Mouse (Mus musculus) left cerebral cortex, adult 9 months (tissue): ENCODE data around the gene Ush2a.

Source experiments
- DNase-seq, 2 experiments: peaks; one replicate each; pipeline ENCODE4 v3.0.0; 2022; ENCODE audit warnings: low spot score in 2 of 2

The Ush2a gene

DNA sequence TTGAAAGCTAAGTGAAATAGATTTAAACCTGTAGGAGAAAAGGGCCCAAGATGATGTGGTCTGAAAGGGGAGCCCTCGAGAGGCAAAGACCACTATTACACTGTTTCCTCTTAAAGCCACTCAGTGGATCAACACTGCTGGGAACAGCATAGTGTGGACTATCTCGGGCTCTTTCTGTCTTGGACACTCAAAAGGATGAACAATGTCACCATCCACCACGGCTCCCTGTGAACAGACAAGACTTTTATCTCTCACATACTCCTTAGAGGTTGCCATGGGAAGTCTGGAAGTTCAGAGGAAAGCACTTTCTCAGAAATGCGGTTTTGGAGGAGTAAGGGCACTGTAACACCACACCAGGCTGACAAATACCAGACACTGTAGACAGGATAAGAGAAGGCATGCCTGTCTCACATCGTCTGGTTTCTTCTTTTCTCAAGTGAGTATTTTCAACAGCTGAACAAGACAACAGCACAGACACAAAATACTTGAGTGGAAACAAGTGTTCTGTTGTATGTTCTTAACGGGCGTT lies 124.0 kb downstream of the Ush2a start:
- no peak for DNase-seq

DNA sequence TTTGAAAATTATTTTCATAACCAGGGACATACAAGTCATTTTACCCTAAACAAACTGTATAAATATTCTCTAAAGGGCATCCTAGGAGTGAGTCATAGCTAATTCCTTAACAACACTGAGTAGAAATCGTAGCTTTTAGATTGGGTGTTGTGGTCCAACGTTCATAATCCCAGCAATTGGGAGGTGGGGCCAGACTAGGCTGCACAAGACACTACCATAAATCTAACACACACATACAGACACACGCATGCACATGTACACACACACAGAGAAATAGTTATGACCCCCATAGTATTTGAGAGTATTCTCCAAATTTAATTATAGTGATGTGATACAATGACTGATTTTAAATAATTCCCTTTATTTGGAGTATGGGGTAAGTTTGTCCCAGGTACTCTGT lies 125.5 kb downstream of the Ush2a start:
- DNase-seq, result no peak

DNA sequence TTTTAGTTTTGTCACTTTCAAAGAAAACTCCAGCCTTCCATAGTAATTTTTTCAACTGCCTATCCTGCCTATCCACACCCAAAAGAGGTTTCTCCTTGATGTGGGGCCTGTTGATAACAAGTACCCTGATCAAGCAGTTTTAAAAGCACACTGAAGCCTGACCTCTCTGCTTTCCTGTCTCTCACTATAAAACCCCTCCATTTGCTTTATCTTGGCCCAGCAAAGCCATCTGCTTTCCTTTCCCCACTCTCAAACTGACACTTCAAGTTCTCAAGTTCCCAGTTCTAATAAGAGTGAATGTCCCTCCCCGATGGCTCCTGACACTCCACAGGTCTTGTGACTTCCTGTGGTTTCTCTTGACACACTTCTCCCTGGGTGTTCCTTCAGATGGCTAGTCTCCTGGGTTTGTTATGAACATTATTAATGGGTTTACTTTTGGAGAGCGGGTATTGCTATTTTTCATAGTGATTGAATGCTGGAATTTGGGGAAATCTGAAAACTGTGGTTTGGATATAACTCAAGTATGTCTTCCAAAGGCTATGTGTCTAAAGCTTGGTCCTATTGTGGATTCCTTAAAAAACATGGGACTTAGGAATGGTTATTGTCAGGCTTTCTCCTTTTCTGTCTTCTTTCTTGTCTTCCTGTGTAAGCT lies 126.1 kb downstream of the Ush2a start:
- DNase-seq, result no peak

DNA sequence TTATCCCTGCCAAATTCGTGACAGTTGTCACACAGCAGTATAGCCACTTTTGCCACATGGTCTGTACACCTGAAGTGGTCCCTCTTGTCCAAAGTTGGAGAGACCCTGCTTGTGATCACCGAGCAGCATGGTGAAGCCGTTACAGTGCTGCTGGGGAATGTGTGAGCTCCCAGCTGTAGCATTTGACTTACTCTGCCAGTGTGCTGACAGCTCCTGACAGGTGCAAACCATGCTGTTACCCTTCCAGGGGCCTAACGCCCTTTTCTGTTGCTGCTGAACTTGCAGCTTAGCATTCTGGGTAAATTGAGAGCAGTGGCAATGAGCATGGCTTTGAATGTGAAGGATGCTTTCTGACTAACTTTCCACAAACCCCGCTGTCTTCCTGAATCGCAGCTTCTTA lies 128.3 kb downstream of the Ush2a start:
- DNase-seq, result no peak

DNA sequence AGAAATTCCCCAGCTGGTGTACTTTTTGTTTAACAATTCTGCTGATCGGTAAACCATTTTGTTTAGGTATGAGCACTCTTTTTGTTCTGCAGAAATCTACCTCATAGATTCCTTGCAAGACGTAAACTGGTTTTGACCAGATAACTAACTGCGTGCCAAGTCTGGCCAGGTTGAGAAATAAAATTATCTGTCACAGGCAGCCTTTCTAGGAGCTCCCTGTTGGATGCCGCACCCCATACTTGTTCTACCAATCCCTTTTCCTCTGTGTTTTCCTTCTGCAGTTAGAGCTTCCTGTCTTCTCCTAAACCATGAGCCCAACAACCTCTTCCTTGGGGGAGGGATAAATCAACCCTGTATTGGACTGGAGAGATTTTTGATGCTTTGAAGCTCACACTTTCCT lies 145.4 kb downstream of the Ush2a start:
- DNase-seq, result no peak

DNA sequence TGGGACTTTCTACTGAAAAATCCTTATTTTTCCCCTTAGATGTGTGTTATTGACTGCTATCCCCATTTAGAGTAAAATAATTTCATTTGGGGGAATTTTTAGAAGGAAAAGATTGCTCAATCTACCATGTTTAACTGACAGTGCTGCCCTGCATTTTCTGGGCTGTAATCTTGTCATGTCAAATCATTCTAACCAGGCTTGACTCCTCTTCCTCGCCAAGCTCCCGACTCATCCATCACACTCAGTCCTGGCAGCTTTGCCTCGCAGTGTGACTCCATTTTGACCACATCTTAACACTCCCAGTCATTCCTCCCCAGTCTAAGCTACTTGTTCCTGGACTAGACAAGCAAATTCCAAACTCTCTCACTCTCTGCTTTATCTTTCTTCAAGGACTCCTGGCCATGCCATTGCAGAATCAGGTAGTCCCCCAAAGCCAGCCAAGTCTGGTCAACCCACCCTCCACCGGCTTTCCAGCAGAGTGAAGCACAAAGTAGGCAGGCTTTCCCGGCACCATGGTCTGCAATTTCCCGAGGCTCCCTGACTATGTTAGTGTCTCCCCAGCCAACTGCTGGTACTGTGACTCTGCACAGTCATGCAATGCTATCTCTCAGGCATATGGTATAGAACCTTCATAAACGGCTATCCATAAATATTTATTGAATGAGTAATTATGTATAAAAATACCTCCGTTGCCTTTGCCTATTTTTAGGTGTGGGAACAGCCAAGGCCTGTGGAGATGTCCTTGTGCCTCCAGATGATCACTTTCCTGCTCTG lies 146.0 kb downstream of the Ush2a start:
- no peak for DNase-seq

DNA sequence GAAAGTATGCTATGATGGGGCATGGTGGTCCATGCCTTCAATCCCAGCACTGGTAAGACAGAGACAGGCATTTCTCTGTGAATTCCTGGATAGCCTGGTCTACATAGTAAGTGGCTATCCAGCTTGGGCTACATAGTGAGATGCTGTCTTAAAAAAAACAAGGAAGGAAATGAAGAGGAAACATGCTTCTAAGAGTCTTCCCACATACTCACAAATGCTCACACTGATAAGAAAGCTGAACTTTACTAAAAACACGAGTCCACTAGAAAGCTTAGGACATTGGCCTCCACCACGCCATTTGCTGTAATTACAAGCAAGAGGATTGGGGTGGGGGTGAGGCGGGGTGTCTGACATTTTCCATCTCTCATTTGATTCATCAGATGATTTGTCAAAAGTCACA lies 148.7 kb downstream of the Ush2a start:
- no peak for DNase-seq

DNA sequence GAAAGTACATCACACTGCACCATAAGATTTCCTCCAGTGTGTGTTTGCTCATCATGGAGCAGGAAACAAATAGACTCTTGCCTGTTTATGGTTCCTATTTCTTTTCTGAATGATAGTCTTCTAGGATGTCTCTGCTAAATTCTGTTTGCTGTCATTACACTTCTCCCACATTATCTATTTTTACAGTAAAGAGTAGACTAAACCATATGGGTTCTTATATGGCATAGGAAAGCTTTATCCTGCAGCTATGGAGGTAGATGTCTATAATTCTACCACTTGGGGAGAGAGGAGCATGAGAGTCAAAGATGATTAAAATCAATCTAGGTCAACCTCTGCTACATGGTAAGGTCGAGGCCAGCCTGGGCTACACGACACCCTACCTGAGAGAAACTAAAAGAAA lies 158.7 kb downstream of the Ush2a start:
- no peak for DNase-seq

DNA sequence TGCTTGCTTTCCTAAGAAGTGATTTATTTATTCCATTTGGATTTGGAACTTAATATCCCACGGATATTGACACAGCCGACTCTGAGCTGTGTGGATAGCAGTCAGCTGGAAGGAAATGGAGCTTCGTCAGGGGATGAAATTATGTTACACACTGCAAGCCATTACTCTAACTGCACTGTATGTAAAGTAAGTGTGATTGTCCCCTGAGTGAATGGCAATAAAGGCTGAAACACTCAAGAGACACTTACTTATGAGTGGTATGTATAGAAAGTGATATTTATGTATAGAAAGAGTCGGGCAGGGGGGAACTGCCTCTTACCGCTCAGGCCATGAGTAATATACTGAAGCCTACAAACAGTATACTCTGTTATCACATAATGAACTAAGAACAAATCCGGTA lies 166.3 kb downstream of the Ush2a start:
- no peak for DNase-seq

DNA sequence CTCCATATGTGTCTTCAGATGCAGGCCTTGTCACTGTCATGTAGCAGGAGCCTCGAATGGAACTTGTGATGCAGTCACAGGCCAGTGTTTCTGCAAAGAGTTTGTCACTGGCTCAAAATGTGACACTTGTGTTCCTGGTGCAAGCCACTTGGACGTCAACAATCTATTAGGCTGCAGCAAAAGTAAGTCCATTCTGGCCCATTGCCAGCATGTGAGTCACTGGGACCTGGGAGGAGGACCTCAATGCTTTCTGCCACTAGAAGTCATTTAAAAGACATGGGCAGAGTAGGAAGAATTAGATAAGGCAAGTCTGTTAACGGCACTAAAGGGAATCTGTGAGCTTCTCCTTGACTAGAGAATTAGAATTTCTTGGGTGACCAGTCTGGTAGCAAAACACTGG lies 168.9 kb downstream of the Ush2a start:
- no peak for DNase-seq

DNA sequence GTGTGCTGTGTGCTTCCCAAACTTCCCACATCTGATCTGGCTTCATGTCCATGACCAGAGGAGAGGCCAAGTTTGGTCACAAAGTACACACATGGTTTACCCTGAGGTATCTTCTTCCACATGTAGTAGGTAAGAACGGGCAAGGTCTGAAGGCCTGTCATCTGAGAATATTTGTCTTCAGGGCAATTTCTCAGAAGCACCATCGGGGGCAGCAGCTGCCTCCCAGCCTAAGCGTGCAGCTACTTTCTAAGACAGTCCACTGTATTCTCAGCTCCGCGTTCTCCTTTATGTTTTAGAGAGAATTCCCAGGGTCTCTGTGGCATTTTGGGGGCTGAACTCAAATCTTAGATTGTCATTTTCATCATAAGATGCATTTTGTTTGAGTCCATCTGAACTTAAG lies 186.1 kb downstream of the Ush2a start:
- no peak for DNase-seq

DNA sequence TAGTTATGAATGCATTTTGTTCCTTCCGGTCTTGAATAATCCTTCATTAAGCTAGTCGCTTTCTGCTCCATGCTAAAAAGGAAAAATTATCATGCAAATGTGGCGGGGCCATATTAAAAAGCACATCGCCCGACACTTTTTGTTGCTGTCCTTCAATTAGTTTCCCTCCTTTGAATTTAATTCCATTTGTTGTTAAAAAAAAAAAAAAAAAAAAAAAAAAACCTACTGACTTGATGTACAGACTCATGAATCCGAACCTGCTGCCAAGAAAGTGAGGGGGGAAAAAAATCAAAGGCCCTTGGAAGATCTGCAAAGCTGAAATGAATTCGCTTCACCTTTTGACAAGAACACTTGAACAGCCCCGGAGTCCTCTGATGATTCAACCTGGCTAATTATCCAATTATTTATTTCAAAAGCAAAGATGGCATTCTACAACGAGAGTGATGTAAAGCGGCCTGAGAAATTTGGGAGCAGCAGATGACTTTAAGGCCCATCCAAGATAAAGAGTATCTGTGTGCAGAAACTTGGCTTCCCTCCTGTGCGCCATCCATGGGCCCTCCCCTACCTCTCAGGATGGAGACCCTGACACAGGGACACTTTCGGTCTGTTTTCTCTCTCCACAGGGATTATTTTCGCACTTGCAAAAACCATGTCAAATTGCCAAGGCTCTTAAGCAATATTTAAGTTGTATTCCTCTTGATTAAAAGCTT lies 194.8 kb downstream of the Ush2a start:
- DNase-seq, result no peak

DNA sequence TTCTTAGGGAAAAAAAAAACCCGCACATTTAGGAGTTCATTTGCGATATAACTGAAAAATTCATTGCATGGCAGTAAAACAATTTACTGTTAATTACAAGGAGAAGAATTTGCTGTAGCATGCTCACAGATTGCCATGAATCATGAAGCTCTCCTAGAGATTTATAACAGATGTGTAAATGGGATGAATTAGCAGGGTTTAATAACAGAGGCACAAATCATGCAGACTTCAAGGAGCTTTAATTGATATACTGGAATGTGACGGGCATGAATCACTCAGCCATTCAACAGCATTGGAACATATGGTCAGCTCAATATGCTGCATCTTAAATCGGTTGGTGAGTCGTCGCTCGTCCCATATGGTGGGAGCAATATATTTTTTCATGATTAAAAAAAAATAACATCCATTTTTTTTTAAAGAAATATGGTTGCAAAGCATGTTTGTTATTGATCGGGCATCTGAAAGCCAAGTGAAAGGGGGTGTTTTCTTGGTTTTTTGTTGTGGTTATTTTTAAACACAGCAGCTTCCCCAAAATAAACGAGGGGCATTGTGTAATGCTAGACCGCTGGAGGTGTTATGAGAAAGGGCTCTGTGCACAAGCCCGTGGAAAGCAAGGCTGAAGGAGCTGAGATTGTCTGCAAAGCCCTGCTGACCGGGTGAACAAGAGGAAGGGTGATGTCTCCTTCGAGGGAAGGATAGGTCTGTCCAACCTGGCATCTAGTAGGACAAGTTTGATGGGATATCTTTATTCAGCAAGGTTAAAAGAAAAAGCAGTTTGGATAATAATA lies 195.6 kb downstream of the Ush2a start:
- DNase-seq, result peak in 1 of 2 experiments; percentile 6

DNA sequence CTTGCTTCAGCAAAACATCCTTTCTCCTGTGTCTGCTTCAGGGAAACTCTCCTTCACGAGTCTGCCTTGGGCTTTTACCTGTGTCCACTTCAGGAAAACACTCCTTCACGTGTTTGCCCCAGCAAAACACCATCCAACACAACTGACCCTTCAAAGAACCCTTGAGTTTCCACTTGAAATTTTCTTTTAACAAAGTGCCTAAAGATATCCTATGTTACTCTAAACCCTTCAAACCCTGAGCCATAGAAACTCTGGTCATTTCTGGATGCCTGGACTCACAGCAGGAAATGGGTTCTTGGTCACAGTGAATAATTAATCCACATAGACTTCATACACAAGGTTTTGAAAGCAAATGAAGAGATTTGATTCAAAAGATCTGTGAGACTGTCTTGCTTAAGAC lies 199.4 kb downstream of the Ush2a start:
- DNase-seq, result no peak

DNA sequence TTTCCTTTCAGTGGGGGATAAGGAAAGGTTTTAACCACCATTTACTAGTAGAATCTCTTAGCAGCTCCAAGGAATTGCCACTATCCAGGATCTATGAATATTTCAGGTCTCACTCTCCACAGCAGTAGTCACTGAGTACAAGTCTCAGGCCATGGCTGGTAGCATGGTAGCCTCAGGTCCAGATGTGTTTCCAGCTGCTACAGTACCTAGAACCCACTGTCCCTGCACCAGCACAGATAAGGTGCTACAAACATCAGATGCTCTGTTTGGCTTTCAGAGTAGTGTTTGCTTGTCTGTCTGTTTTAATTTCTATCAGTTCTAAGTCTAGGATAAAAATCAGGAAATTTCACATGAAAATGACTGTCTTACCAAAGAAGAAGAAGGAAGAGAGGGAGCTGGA lies 202.8 kb downstream of the Ush2a start:
- no peak for DNase-seq

DNA sequence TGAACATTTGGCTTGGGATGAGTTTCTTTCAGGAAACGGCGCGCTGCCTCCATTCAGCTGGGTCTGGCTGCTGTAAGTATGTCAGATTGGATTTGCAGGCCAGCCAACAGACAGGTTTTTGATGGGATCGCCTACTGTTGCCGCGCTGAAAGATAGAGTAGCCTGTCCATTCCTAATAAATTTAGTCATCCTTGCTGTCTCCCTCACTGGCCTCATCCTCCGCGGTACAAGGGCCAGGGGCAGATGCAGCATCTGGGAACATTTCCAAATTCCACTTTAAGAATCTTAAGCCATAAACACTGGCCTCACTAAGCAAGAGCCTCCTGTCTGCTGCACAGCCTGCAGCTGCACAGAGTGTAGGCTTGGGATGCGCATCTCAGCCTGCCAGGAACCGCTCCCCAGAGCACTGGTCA lies 206.6 kb downstream of the Ush2a start:
- peak in 1 of 2 experiments; percentile 18 for DNase-seq

DNA sequence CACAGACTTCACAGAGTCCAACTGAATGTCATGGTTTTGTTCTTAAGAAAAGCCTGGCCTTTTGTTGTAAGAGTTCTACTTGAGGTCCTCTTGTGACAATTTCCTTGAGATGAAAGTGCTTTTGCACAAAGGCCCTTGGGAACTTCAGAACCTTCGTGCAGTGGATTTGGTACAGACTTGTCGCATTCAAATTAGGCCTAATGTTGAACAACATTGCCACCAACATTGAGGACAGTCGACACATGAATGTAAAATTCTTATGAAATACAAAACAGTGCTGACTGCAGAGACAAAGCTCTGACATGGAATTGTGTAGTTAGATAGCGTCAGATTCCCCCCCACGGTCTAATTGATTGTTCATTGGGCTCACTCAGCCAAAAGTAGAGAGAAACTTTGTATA lies 243.1 kb downstream of the Ush2a start:
- DNase-seq, result no peak

DNA sequence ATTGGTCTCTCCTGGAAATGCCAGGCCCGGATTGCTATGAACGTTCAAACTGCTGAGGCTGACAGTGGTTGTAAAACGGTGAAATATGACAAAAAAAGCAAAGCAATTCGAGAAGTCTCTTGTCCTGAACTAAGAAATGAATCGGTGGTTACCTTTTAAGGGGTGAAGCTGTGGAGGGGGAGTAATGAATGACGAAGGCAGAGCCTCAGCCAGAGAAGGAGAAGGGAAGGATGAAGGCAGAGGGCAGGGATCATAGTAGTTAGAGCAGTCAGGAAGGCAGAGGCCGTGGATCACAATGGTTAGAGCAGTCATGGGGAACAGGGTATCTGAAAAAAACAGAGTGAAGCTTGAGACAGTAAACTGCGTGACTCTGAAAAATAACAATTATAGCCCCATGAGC lies 257.0 kb downstream of the Ush2a start:
- no peak for DNase-seq

DNA sequence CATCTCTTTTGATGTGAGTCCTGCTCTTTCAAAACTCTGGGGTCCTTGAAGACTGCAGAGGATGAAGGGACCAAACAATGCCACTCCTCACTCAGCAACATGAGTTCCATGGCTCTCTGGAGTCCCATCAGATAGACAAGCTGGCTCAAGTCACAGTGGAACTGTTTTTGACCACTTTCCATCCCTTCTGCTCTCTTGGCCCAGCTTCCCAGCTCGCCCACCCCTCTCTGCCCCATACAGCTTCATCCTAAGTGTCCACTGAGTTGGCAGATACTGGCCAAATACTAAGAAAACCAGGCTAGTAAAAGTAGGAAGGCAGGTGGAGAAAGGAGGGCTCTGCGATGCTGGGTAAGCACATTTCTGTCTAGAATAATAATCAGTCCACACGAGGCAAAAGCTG lies 265.6 kb downstream of the Ush2a start:
- DNase-seq, result no peak

DNA sequence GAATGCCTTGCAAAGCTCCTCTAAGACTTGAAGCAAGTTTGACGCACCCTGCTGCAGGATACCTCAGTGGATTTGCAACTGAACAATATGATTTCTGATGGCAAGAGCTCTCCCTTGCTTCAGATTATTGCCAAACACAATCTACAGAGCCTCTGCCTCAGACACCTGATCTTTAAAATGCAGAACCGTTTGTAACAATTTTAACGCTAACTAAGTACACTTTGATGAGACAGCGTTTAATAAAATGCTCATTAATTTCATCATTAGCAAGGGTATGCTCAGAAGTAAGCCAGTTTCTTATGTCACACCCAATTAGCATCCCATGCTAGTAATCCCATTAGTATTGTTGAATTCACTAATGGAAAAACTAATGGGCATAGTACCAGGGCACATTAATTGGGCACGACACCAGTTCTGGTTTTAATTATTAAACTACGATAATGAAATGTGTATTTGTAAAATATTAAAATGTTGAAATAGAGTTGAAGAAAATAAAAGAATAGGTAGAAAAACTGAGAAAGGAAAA lies 267.8 kb downstream of the Ush2a start:
- DNase-seq, result no peak

DNA sequence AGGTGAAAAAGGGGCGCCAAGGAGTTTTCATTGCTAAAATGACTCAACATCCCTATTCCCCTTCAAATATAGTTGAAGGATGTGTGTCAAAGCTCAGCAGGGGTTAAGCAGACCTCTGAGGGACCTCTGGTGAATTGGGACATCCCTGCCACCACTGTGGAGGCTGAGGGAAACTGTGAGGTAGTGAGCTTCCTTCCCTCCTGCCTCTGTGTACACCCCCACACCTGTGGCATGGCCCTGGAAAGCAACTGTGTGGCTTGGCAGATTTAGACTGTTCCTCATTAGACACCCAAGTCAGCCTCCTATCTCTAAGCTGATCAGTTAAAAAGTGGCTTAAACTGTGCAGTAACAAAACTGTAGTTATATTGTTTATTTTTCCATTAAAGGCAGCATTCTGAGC lies 275.2 kb downstream of the Ush2a start:
- DNase-seq, result no peak

DNA sequence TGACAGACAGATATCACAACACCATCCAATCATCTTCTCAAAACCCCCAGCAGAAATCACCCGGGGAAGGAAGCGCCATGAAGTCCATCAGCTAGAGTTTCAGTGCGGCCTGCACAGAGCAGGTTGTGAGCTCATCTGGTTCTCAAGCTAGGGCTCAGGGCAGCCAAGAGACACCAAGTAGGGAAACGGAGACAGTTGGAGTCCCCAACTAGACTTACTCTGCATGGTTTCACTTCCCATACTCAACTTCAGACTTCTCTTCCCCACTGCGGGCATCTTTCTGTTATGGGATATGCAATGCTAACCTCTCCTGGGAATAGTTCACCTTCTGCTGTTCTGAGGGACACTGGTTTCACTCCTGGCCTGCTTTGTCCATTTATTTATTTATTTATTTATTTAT lies 277.8 kb downstream of the Ush2a start:
- no peak for DNase-seq
